Mouse (Mus musculus) limb, embryonic 10.5 days (tissue): ENCODE measurements around the gene Tsga13. TPM values are rescaled to one million over a fixed set of nuclear protein-coding genes. Genes with fewer than 3 reads are reported as not detected.

Experiments
- polyA plus RNA-seq: library from polyadenylated mRNA; unstranded; fragments of >200 nt; fragmentation: Nextera tagmentation; extraction: Ambion mirVana; gene quantifications from 2 replicates; pipeline ENCODE4 v1.2.1, GENCODE M21; 2016

The Tsga13 gene
- polyA plus RNA-seq, 1 experiment from 2014 or later, result not detected

Other genes with a start within 250 kb of the Tsga13 start
- gene Cep41, start 221.8 kb downstream of the Tsga13 start, polyA plus RNA-seq, result 28.8 and 33.1 TPM in 2 replicates
- gene Mest, start 192.0 kb downstream of the Tsga13 start, polyA plus RNA-seq, result 3,140 and 3,810 TPM in 2 replicates
- gene Copg2, start 18.8 kb downstream of the Tsga13 start, polyA plus RNA-seq, result 20.6 and 25.8 TPM in 2 replicates
- 0.73 and 1.1 TPM in 2 replicates for gene Klf14, start 43.5 kb upstream of the Tsga13 start, polyA plus RNA-seq